Mouse (Mus musculus) embryonic fibroblast, embryonic 13.5 days (primary cell): ENCODE results near the gene Gbx1. TPM values are rescaled to one million over a fixed set of nuclear protein-coding genes. Genes with fewer than 3 reads are reported as not detected.

Source experiments
- H3K27ac ChIP-seq: 2 replicates; pipeline ENCODE4 v1.5.1; 2012; ENCODE audit warnings: low read length, control low read depth, inconsistent platforms; ENCODE audit not compliant: insufficient read depth
- H3K4me1 ChIP-seq: 2 replicates; pipeline ENCODE4 v1.6.1; 2011; ENCODE audit warnings: low read length; ENCODE audit not compliant: control insufficient read depth, insufficient read depth
- H3K4me3 ChIP-seq: 2 replicates; pipeline ENCODE4 v1.5.1; 2011; ENCODE audit warnings: mild to moderate bottlenecking, control low read depth, low read length; ENCODE audit not compliant: insufficient read depth
- CTCF ChIP-seq: IDR thresholded peaks from 2 replicates; pipeline ENCODE4 v1.5.1; 2011; ENCODE audit warnings: mild to moderate bottlenecking, control low read depth, low read length, moderate library complexity, borderline replicate concordance; ENCODE audit not compliant: insufficient read depth
- POLR2A ChIP-seq: IDR thresholded peaks from 2 replicates; pipeline ENCODE4 v1.6.1; 2011; ENCODE audit warnings: low read depth, mild to moderate bottlenecking, control low read depth, low read length, moderate library complexity
- polyA plus RNA-seq: library from polyadenylated mRNA; stranded (reverse); fragments of >200 nt; gene quantifications from 2 replicates; pipeline ENCODE4 v1.2.4, GENCODE M21; 2011; ENCODE audit warnings: low read depth; ENCODE audit not compliant: missing spikeins, insufficient read length

The Gbx1 gene
- polyA plus RNA-seq, 1 experiment, result not detected

GRCm38 (mm10) chr5:24497526-24497925, 29.5 kb downstream of the Gbx1 start:
- no peak overlapping the region for H3K27ac ChIP-seq
- no peaks in the 10 kb centered on the region for H3K4me1 ChIP-seq
- TF ChIP-seq CTCF, result no peak
- TF ChIP-seq POLR2A, result no peak
- H3K4me3 ChIP-seq, result no peak overlapping the region

GRCm38 (mm10) chr5:24496756-24497155, 30.2 kb downstream of the Gbx1 start:
- no peak for TF ChIP-seq CTCF
- no peak for TF ChIP-seq POLR2A
- H3K27ac ChIP-seq, result no peak overlapping the region
- no peak overlapping the region for H3K4me3 ChIP-seq
- no peaks in the 10 kb centered on the region for H3K4me1 ChIP-seq

GRCm38 (mm10) chr5:24495019-24495418, 32.0 kb downstream of the Gbx1 start:
- Histone ChIP-seq H3K27ac (no peak overlapping the region), H3K4me1 (no peaks in the 10 kb centered on the region), H3K4me3 (no peak overlapping the region)
- no peak for TF ChIP-seq CTCF

- TF ChIP-seq POLR2A (no peak), CTCF (no peak)
- Histone ChIP-seq H3K4me1 (no peaks in the 10 kb centered on the region), H3K27ac (no peak overlapping the region), H3K4me3 (no peak overlapping the region)
These were observed 34.3 kb downstream of the Gbx1 start for GRCm38 (mm10) chr5:24492546-24493285.

- Histone ChIP-seq H3K4me3 (no peak overlapping the region), H3K27ac (no peak overlapping the region), H3K4me1 (peaks cover 2% of the 10 kb centered on the region; the same call in 1 of the 2 replicates)
- TF ChIP-seq CTCF (no peak), POLR2A (no peak)
These were observed 36.5 kb downstream of the Gbx1 start for GRCm38 (mm10) chr5:24490413-24490920.

GRCm38 (mm10) chr5:24486738-24487137, 40.3 kb downstream of the Gbx1 start:
- TF ChIP-seq POLR2A, result no peak
- TF ChIP-seq CTCF, result no peak
- Histone ChIP-seq H3K27ac (no peak overlapping the region), H3K4me3 (no peak overlapping the region), H3K4me1 (peaks cover 2% of the 10 kb centered on the region; the same call in 1 of the 2 replicates)

- Histone ChIP-seq H3K4me3 (no peak overlapping the region), H3K27ac (no peak overlapping the region), H3K4me1 (peaks cover 2% of the 10 kb centered on the region; the same call in 1 of the 2 replicates)
- TF ChIP-seq CTCF, result peak; percentile 78
- no peak for TF ChIP-seq POLR2A
These were observed 40.9 kb downstream of the Gbx1 start for GRCm38 (mm10) chr5:24486097-24486496.

- TF ChIP-seq CTCF, result no peak
- no peak for TF ChIP-seq POLR2A
- no peak overlapping the region for H3K4me3 ChIP-seq
- H3K27ac ChIP-seq, result no peak overlapping the region
- peaks cover 2% of the 10 kb centered on the region; the same call in 1 of the 2 replicates for H3K4me1 ChIP-seq
These were observed 42.0 kb downstream of the Gbx1 start for GRCm38 (mm10) chr5:24484963-24485362.

- H3K27ac ChIP-seq, result no peak overlapping the region
These were observed 43.7 kb downstream of the Gbx1 start for GRCm38 (mm10) chr5:24483326-24483725.

GRCm38 (mm10) chr5:24482247-24483079, 44.5 kb downstream of the Gbx1 start:
- Histone ChIP-seq H3K4me1 (peaks cover 2% of the 10 kb centered on the region; the same call in 1 of the 2 replicates), H3K4me3 (no peak overlapping the region), H3K27ac (no peak overlapping the region)
- TF ChIP-seq POLR2A (no peak), CTCF (no peak)

More at GRCm38 (mm10) chr5:24483326-24483725, 43.7 kb downstream of the Gbx1 start:
- peaks cover 2% of the 10 kb centered on the region; the same call in 1 of the 2 replicates for H3K4me1 ChIP-seq
- TF ChIP-seq CTCF (peak; percentile 79), POLR2A (no peak)
- no peak overlapping the region for H3K4me3 ChIP-seq
